Mouse (Mus musculus) testis, postnatal 14 days (tissue): ENCODE measurements around the gene Tmem209.

Source experiments
- DNase-seq: peaks from one replicate; pipeline ENCODE4 v3.0.0; 2021; ENCODE audit warnings: low spot score

The Tmem209 gene

DNA sequence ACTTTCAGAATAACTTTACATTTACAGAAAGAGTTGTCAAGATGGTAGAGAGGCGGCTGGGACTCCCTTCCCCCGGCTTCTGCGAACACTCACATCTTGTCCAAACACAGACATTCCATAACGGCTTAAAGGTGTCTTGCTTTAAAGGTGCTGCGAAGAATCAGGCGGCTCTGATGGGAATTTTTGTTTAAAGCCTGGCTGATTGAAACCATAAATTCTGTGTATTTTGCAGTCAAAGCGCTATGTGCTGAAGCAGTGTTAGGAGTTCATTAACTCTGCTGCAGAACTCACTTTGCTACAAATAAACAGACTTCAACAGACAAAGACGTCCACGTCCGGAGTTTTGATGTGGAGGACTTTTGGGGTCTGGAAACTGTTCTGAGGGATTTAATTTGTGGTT, 28.7 kb upstream of the Tmem209 start:
- DNase-seq: no peak

DNA sequence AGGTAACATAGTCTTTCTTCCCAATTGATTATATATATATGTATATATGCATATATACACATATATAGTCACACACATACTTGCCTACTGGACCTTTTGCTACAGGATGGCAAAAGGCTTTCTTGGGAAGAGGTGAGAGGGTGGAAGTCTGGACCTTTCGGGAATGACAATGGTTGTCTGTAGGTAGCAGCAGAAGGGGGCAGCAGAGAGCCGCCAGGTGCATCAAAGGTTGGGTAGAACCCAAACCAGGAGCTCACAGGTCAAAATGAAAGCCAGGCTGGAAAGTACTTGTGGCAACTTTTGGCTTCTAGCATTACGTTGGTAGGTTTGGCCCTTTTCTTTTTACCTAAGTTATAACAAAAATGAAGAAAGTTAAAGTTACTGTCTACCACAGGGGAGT, 25.8 kb upstream of the Tmem209 start:
- no peak for DNase-seq

DNA sequence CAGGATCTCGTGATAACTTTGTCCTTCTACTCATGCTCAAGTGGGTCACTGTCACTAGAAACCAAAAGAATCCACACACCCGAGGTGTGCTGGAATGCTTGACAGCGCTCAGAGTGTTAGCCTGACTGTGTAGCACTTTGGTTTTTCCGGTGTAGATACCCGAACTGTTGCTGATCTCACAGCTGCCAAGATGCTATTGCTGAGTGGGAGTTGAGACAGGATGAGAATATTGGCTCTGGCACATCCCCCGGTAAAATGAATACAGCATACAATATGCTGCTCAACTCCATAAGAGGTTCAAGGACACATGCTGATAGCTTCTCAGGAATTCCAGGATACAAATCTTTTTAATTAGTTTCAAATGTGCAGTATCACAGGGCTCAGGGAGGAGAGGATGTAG, 19.2 kb upstream of the Tmem209 start:
- DNase-seq: peak; percentile 60

DNA sequence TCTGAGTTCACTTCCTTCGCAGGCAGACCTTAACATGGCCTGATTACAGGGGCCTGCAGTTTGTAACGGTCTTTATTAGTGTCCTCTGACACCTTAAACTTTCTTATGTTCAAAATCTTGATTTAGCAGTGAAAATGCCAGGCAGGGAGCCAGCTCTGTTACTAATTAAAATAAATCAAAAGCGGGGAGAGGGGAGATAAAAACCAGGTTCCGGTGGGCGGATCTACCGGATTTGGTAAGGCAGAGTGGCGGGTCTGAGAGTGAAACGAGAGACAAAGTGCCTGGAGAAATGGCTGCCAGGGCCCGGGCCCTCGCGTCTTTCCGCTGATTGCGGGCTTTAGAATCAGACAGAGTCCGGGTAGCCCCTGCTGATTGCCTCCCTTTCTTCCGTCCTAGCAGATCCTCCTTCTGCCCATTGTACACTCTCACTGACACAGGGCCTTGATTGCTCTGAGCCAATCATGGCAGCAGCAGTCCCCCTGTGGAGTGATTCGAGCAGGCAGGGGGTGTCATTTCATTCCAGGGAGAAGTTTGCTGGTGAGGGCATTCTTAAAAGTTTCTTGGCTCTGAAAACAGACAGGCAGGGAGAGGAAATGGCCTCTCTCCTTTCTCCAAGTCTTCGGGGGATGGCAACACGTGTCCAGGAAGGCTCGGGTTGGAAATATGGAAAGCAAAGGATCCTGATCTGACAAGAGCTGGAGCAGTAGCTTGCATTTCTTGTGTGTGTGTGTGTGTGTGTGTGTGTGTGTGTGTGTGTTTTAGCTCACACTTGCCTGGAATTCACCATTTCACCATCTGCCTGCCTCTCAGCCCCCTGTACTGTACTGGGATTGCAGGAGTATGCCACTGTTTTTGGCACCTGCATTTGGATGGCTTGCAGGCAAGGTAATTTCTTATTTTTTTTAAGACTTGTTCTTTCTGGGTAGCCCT, 17.3 kb upstream of the Tmem209 start:
- DNase-seq: peak; percentile 39

DNA sequence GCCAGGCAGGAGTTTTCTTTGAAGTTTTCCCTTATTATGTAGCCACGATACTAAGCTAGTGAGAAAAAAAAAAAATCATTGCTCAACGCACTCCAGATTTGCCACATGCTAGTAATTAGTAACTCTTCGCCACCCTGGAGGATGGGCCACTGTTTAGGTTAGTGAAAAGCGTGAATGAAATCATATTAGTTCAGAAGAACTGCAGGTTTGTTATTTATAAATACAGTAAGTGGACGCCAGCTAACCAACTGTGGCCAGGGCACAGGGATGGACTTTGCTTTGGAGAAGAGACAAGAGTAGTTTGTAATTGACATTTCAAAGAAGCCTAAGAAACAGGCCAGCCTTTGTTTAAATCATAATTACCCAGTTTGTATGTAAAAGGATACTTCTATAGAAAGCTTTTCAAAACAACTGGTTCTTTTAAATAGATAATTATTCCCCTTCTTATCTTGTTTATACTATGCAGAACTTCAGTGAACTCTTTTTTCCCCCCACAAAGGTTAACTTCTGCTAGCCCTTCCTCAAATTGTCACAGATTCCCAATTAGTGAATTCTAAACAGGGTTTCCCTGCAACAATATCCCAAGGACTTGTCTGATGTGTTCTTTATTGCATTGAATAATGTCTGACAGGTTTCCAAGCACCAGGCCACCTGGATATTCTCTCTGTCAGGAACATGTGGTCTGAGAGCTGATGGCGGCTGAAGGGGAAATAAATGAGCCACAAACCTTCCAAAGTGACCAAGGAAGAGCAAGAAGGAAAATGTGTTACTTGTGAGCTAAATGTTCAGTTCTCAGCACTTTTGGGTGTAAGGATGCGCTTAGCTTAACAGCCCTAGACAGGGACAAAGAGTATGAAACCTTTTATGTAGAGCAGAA, 16.1 kb upstream of the Tmem209 start:
- DNase-seq: no peak

DNA sequence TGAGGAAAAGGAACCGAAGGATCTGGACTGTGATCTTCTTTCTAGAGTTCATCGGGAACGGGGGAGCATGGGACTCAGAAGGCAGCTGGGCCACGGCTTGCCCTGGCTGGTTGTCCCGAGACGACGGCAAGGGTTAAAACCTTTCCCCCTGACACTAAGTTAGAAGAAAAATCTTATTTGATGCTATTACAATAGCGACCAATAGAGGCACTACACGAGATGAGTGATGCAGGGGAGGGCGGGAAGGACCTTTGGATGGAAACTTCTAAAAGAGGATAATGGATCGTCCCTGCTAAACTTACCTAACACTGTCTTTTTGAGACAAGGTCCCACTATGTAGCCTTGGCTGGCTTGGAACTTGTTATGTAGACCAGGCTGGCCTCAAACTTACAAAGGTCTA, 10.8 kb upstream of the Tmem209 start:
- no peak for DNase-seq

DNA sequence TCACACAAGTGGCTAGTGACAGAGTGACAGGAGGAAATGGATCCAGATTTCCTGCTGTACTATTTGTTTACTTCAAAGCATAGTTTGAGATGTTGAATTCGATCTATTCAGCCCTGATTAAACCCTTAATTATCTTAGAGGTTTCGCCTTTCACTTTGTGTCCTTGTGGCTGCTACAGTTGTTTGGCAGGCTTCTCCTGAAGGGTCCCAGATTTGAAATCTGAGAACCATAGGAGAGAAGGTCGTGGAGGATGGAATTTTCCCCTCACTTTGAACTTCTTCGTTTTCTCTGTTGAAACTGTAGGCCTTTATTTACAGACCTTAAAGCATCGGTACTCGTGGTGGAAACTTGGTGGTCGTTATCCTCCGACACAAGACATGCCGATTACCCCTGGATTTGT, 4.7 kb upstream of the Tmem209 start:
- DNase-seq: no peak

DNA sequence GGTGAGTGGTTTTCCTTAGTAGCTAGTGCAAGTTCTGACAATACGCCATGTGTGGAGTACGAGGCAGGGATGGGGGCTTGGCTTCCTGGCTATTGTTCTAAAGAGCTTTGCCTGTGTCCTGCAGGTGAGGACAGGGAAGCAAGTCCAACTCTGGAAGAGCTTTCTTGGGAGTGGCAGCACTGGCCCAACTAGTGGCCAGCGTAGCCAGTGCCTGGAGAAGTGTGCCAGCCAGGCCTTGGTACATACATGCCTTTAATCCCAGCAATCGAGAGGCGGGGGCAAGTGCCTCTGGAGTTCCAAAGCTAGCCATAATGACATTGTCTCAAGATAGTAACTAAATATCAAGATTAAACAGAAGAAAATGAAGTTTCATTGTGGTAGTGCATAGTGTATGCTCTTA, 708 bp upstream of the Tmem209 start:
- peak; percentile 22 for DNase-seq

DNA sequence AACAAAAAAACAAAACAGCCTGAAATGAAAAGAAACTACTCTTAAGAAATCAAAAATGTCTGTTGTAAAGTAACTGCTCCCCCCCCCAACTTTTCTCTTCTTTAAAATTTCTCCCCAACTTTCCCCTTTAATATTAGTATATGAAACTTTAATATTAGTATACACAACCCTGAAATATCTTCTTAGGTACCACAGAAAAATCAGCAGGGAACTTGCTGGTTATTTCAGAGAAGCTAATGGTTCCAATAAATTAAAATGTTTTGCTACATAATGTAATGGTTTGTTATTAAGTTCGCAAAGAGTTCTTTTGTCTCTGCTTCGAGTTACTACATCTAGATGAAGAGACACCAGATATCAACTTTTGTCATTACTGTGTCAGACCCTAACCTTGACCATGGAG, 759 bp downstream of the Tmem209 start:
- DNase-seq: no peak

DNA sequence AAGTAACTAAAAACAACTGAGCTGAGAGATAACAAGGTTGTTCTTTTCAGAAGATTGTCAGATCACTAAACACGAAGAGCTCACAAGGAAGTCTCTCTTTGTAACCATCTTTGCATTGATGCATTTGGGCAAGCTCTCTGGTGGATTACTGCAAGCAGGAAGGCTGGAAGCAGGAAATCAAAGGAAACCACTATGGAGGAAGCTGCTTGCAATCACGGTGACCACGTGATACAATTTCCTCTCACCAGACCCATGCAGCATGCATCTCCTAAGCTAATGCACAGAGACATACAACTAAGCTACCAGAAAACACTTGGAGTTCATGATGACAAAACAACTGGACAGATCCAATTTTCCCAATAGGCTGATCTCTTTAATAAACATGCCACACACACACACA, 10.5 kb downstream of the Tmem209 start:
- no peak for DNase-seq

DNA sequence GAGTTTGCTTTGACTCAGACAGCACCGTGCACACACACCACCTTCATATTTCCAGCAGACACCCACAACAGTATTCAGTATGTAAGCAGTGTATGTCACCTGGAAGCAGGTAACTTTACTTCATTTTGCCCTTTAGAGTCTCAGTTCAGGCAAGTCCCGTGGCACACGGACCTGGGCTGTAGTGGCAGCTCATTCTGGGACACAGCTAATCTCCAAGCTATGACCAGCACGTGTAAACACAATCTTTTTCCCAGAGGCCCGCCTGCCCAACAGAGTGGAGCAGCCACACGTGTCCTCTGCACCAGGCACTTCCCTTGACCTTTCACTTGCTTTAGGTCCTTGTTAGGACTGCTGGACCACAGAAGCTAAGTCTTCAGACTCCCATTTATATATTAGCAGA, 23.1 kb downstream of the Tmem209 start:
- DNase-seq: no peak

DNA sequence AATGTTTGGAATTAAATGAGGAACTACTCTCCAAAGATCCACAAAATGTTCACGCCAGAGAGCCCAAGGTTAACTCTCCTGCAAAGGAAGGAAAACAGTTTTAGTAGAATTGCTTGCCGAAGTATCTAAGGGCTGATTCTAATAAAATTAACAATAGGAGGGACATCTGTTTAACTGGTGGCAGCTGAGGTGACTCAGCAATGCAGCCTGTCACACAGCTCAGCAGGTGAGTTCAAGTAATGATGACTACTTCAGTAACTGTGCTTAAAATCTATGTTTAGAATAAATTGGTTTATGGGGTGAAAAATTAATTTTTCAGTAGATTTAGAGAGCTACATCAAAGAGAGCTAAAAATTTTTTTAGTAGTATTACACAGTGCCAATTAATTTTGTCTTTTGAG, 26.7 kb downstream of the Tmem209 start:
- no peak for DNase-seq

DNA sequence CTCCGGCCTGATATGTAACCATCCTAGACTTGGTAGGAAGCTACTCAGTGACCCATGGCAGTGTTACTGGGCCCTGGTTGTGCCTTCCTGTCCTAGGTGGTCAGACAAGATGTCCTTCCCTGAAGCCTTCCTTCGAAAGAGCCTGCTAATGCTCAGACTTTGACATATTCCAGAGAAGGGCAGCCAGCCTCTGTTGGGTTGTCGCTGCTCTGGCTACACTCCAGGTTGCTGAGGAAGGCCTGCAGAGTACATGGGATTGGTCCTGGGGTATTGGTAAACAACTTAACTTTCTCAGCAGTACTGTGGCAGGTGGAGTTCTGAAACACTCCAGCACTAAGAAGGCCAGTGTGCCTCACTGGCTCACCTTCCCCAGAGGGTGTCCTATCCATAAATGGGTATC, 30.2 kb downstream of the Tmem209 start:
- no peak for DNase-seq

DNA sequence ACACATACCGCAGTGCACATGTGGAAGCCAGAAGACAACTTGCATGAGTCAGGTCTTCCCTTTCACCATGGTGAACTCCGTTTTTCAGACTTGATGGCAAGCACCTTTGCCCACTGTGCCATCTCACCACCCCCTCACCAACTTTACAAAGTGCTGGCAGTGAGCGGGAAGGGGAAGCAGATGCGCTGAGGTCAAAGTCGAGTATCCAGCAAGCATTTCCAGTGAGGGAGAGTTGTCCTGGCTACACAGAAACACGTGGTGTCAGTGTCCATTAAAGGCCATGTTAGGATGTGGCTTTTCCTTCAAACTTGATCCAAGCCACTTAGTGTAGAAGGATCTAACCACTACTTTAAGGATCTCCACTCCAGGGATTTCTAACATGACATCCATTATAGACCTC, 31.8 kb downstream of the Tmem209 start:
- DNase-seq: no peak

DNA sequence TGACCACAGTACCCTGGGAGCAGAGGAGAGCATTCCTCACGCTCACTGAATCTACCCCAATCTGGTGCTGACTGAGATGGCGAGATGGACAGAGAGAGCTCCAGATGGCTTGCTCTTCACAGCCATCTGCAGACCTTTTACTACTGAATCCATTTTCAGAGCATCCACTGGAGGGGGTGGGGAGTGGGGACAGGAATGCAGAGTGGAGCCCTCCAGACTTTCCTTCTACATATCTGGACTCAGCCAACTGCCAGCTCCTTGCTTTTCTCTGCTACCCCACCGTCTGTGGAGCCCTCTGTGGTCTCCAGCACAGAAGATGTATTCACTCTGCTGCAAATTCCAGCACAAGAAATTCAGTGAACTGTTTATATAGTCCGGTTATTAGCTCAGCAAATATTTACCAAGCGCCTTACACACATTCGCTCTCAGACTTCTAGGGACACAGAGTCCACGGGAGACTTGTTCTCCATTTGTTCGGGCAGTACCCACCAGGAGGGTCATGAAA, 32.3 kb downstream of the Tmem209 start:
- no peak for DNase-seq

DNA sequence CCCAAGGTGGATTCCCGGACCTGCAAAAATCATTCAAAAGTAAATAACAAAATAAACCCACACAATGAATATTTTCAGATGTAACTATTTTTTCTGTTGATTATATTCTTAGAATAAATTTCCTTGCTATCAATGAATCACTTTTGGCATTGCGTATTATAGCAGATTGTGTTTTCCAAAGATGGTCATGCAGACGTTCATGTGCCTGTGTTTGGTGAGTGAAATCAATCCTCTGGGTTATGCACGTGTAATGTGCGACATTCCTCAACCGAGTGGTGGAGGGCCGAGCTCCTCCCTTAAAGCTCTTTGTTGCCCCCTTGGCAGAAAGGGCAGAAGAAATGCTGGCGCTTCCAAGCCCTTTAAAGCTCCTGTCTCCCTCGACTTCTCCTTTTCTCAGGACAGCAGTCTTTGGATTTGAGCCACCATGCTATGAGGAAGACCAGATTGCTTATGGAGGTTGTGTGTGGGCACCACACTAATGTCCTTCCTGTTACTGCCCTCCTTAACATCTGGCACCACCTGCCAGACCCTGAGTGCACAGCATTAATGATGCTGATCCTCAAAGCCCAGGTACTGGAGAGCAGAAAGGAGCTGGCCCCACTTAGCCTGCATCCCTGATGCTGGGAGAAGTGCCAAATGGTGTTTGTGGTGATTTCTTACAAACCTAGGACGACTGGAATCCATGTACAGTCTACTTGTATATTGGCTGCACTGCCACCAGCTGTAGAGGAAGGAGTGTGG, 33.4 kb downstream of the Tmem209 start:
- DNase-seq: no peak

DNA sequence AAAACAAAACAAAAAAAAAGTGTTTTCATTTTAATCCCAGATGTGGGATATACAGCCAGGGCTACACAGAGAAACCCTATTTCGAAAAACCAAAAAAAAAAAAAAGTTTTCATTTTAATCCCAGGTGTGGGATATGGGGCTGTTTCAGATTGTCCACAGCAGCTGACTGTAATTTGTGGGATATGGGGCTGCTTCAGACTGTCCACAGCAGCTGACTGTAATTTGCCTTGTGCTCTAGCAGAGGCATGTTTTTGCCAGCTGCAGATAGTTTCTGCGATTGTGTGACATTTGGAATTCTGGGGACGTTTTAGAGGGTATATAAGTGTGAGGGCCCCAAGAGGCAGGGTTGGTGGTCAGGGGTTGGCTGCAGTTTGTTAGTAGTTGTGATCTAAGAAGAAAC, 37.9 kb downstream of the Tmem209 start:
- DNase-seq: no peak

DNA sequence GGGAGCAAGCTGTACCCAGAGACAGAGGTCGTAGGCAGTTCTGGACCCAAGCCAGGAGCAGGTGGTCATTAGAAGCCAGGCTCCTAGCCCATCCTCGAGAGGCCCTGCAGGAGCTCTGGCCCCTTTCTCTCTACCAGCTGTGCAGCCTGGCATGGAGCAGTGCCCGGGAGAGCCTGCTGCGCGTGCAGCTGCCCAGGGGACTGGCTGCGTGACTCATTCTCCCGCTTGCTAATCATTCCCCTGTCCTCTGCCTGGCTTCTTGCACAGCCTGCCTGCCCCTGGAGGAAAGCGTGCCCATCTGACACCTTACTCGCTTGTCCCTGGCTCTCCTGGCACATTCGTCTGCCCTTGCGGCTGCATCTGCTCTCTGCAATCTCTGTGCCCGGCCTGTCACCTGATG, 40.2 kb downstream of the Tmem209 start:
- DNase-seq: no peak

DNA sequence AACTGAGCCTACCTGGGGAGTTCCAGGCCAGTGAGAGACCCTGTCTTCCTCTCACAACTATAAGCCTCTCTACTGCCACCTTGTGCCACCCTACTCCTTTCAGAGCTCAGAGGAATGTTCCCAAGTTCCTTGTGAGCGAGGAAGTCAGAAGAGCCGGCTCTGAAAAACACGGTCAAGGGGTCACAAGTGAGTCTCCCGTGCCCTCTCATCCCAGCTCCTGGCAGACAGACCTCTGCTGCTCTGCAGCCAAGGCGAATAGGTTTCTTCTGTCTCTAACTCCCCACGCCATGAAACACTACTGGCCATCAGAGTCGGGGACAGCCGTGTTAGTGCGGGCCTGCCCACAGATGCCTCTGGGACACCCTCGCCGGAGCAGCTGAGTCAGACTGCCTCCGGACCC, 40.9 kb downstream of the Tmem209 start:
- no peak for DNase-seq

DNA sequence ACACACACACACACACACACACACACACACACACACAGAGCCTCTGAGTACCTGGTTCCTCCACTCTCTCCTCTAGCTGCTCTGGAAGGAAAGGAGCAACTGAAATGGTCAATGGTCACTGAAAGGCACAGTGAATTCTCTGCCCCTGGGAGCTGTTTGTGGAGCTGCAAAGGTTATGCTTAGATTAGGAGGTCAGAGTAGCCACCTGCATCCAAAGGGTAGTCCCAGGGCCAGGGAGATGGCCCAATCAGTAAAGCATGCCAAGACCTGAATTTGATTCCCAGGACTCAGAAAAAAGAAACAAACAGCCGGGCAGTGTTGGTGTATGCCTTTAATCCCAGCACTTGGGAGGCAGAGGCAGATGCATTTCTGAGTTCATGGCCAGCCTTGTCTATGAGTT, 41.5 kb downstream of the Tmem209 start:
- DNase-seq: no peak

DNA sequence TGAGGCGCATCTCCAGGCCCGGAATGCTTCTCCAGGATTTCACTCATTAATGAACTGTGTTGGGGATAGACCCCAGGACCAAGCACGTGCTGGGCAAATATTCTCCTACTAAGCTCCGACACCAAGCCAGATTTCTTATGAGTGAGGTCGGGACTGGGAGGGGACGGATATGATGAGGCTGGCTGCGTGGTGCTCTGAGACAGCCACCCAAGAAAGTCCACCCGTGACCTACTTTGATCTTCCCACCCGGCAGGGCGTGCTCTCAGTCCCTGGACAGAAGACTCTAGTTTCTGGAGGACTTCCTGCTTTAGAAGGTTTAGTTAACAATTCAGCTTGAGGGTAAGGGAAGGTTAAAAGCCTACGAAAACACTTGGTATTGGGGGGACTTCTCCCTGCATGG, 44.0 kb downstream of the Tmem209 start:
- no peak for DNase-seq

DNA sequence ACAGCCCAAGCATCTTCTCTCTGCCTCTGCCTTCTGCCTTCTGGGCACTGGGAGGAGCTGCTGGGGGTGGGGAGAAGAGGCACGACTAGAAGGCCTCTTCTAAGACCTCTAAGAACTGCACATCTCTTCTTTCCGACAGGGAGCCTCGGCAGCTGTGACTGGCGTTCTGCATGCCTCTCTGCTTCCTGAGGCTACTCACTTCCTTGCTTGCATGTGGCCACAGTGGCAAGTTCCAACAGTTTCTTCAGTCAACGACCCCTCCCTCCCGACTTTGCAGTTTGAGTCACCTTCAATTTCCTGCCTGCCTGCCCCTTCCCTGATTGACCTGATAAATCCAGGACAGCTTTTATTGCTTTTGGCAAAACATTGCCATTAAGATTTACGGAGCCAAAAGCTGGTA, 46.8 kb downstream of the Tmem209 start:
- DNase-seq: no peak
